Mouse (Mus musculus) kidney, adult 2 months (tissue): ENCODE measurements around the gene Msantd4.

Experiments
- CTCF ChIP-seq: fragments of 200-500 bp; conservative IDR thresholded peaks from 2 replicates; pipeline ENCODE4 v1.5.1; 2011; ENCODE audit warnings: low read depth, mild to moderate bottlenecking, control low read depth, low read length, moderate library complexity, mixed read lengths; ENCODE audit not compliant: insufficient read depth, insufficient read length
- POLR2A ChIP-seq: fragments of 200-500 bp; IDR thresholded peaks from one replicate; pipeline ENCODE4 v1.6.1; 2011; ENCODE audit warnings: low read depth, low read length, control low read depth

GRCm38 (mm10) chr9:4353163-4353562, 23.2 kb upstream of the Msantd4 start:
- TF ChIP-seq POLR2A, result no peak
- TF ChIP-seq CTCF, result no peak
